Mouse (Mus musculus): ENCODE results near the gene Gm11361. TPM values are rescaled to one million over a fixed set of nuclear protein-coding genes. Genes with fewer than 3 reads are reported as not detected.

The Gm11361 gene
- polyA plus RNA-seq (2014; fragmentation: Nextera tagmentation; extraction: Ambion mirVana) = 4.4 and 4.6 TPM in 2 replicates

DNA sequence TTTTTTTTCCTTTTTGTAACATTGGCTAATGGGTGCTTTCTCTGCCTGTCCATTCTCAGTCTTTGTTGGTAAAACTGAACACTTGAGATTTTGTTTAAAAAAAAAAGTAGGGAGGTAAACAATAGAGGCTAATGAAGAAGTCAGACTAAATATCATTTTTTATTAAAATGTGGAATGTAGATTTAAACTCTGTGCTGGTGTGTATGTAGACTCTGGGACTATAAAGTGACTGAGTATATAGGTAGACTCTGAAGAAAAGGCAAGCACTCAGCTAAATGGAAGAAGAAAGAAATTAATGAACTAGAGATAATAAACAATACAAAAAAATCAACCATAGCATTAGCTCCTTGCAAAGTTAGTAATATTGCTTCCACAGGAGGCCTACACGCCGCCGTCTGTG is at the start of gene Gm11361:
Gene Gm11361 (plus strand): TSS at position 301 of the 400 bp plus-strand sequence.
- WGBS = 92% methylated on average over 3 of the region's 3 CpGs
- Histone ChIP-seq H3K27me3 (ENCODE audit: control insufficient read depth, insufficient read depth, low read length) (no peaks in the 10 kb centered on the region), H3K9me3 (ENCODE audit: control insufficient read depth, low read depth, low read length) (no peaks in the 10 kb centered on the region), H3K4me3 (ENCODE audit: low read depth, low read length) (no peak within 1 kb of the TSS), H3K4me2 (replicated peaks; ENCODE audit: low read depth, low read length) (no peak within 1 kb of the TSS), H3K27ac (ENCODE audit: low read length) (no peak within 1 kb of the TSS), H3K9ac (replicated peaks; ENCODE audit: low read depth, low read length) (no peak within 1 kb of the TSS), H3K36me3 (ENCODE audit: control insufficient read depth, insufficient read depth, low read length) (no peaks in the 10 kb centered on the region), H3K4me1 (ENCODE audit: control insufficient read depth, insufficient read depth, low read length) (no peaks in the 10 kb centered on the region)
- no peak for ATAC-seq (ENCODE audit: insufficient number of reproducible peaks, insufficient read depth, low FRiP score, low read depth)

DNA sequence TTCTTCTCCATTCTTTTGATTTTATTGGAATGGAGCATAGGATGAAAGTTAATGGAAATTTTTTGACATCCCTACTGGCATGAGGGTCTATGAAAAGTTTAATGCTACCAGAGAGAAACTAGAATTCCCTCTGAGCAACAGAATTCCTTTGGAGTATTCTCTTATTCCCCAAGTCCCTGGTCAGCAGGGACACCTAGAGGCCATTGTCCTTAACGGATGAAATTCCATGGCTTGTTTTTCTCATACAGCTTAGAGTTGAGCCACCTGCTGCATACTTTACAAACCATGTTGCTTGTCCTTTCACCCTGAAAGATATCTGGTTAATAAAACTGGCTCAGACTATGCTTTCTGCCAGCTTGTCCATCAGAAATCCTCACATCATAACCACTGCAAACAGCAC is 7.1 kb downstream of the Gm11361 start:
- no peaks in the 10 kb centered on the region for H3K27me3 ChIP-seq (ENCODE audit: control insufficient read depth, insufficient read depth, low read length)
- no peak for ATAC-seq (ENCODE audit: insufficient number of reproducible peaks, insufficient read depth, low FRiP score, low read depth)
- H3K36me3 ChIP-seq (ENCODE audit: control insufficient read depth, insufficient read depth, low read length) = no peaks in the 10 kb centered on the region
- no peak overlapping the region for H3K4me2 ChIP-seq (replicated peaks; ENCODE audit: low read depth, low read length)
- no peak overlapping the region for H3K4me3 ChIP-seq (ENCODE audit: low read depth, low read length)
- no peak overlapping the region for H3K9ac ChIP-seq (replicated peaks; ENCODE audit: low read depth, low read length)
- H3K4me1 ChIP-seq (ENCODE audit: control insufficient read depth, insufficient read depth, low read length) = no peaks in the 10 kb centered on the region
- no peak overlapping the region for H3K27ac ChIP-seq (ENCODE audit: low read length)
- H3K9me3 ChIP-seq (ENCODE audit: control insufficient read depth, low read depth, low read length) = no peaks in the 10 kb centered on the region
- WGBS = 27% methylated on average over 1 of the region's 1 CpGs

DNA sequence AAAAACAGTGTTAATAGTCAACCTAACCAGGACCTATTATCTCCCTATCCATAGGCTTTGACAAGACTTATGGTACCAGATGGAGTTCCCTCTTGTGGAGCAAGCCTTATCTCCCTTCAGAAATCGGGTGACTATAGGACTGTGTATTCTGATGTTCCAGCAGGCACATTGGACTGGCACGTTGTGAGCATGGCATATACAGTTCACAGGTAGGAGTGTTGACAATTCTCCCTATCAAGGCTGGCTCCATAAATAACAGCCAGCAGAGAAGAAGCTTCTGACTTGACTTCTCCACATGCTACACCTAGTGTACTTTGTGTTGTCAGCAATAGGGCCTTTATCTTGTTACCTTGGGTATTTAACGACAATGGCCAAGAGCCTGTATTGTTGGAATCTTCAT is 30.0 kb downstream of the Gm11361 start:
- no peak for ATAC-seq (ENCODE audit: insufficient number of reproducible peaks, insufficient read depth, low FRiP score, low read depth)
- H3K9ac ChIP-seq (replicated peaks; ENCODE audit: low read depth, low read length) = no peak overlapping the region
- no peaks in the 10 kb centered on the region for H3K4me1 ChIP-seq (ENCODE audit: control insufficient read depth, insufficient read depth, low read length)
- H3K27ac ChIP-seq (ENCODE audit: low read length) = no peak overlapping the region
- 92% methylated on average over 3 of the region's 3 CpGs for WGBS
- H3K27me3 ChIP-seq (ENCODE audit: control insufficient read depth, insufficient read depth, low read length) = no peaks in the 10 kb centered on the region
- no peaks in the 10 kb centered on the region for H3K36me3 ChIP-seq (ENCODE audit: control insufficient read depth, insufficient read depth, low read length)
- no peak overlapping the region for H3K4me2 ChIP-seq (replicated peaks; ENCODE audit: low read depth, low read length)
- no peaks in the 10 kb centered on the region for H3K9me3 ChIP-seq (ENCODE audit: control insufficient read depth, low read depth, low read length)
- H3K4me3 ChIP-seq (ENCODE audit: low read depth, low read length) = no peak overlapping the region

DNA sequence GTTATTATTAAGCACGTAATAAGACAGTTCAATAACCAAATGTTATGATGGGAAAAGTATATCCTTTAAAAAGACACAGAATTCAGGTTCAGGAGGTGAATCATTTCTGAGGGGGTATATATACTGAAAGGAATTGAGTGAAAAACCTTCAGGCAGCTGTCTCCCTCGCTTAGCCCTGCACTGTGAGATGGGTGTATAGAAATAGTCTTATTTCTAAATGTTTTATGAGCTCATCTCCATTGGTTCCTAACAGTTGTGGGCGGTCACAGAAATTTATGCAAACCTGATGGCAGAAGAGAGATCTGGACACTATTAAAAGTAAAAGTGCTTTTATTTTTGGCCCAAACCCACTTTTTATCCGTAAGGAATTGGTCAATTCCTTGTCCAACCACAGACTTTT is 36.9 kb downstream of the Gm11361 start:
- Histone ChIP-seq H3K9me3 (ENCODE audit: control insufficient read depth, low read depth, low read length) (no peaks in the 10 kb centered on the region), H3K9ac (replicated peaks; ENCODE audit: low read depth, low read length) (no peak overlapping the region), H3K4me2 (replicated peaks; ENCODE audit: low read depth, low read length) (no peak overlapping the region), H3K4me1 (ENCODE audit: control insufficient read depth, insufficient read depth, low read length) (no peaks in the 10 kb centered on the region), H3K27ac (ENCODE audit: low read length) (no peak overlapping the region), H3K4me3 (ENCODE audit: low read depth, low read length) (no peak overlapping the region), H3K27me3 (ENCODE audit: control insufficient read depth, insufficient read depth, low read length) (no peaks in the 10 kb centered on the region), H3K36me3 (ENCODE audit: control insufficient read depth, insufficient read depth, low read length) (no peaks in the 10 kb centered on the region)
- WGBS = 78% methylated on average over 4 of the region's 4 CpGs
- ATAC-seq (ENCODE audit: insufficient number of reproducible peaks, insufficient read depth, low FRiP score, low read depth) = no peak

DNA sequence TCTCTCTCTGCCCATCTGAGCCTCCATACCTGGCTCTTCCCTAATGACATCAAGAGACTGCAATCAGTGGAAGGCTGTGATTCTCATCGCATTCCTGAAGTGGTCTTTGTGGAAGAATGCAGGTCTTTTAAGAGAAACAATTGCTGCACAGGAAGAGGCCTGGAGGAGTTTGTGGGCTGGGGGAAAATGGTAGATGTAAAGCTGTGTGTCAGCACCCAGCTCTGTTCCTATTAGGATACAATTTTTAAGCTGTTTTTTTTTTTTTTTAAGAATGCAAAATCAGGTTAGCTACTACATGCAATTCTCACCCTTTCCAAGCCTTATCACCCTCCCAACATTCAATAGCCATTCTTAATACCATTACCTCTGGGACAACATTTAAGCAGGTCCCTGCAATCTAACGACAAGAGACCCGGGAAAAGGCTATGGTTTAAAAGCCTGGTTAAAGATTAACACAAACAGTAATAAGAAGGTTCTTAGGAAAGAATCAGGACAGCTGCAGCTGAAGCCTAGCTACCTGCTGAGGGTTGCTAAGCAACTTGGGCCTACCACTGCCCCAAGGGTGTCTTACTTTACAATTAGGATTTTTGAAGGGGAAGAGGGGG is 37.5 kb downstream of the Gm11361 start:
- Histone ChIP-seq H3K27me3 (ENCODE audit: control insufficient read depth, insufficient read depth, low read length) (no peaks in the 10 kb centered on the region), H3K27ac (ENCODE audit: low read length) (no peak overlapping the region), H3K9ac (replicated peaks; ENCODE audit: low read depth, low read length) (no peak overlapping the region), H3K36me3 (ENCODE audit: control insufficient read depth, insufficient read depth, low read length) (no peaks in the 10 kb centered on the region), H3K4me1 (ENCODE audit: control insufficient read depth, insufficient read depth, low read length) (no peaks in the 10 kb centered on the region), H3K9me3 (ENCODE audit: control insufficient read depth, low read depth, low read length) (no peaks in the 10 kb centered on the region), H3K4me3 (ENCODE audit: low read depth, low read length) (no peak overlapping the region), H3K4me2 (replicated peaks; ENCODE audit: low read depth, low read length) (no peak overlapping the region)
- WGBS = 12% methylated on average over 3 of the region's 3 CpGs
- 0 out of 2 replicates have a peak, but pooled peaks have one; percentile 37 for ATAC-seq (ENCODE audit: insufficient number of reproducible peaks, insufficient read depth, low FRiP score, low read depth)

DNA sequence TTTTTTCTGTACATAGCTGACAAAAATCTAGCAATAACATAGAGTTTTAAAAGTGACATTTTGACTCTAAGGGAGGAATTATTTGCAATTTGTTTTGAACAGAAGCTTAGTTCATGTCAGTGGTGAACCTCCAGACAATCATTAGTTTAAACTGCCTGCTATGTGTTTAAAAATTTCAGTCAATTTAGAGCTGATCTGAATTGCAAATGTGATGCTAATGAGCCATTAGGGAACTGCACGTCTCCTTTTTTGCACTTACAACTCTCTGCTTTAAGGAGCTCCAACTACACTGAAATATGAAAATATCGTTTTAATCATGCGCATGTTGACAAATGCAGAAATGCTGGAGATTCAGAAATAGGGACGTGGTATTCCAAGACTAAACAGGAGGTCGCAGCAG is 38.2 kb downstream of the Gm11361 start:
- H3K27me3 ChIP-seq (ENCODE audit: control insufficient read depth, insufficient read depth, low read length) = no peaks in the 10 kb centered on the region
- H3K9me3 ChIP-seq (ENCODE audit: control insufficient read depth, low read depth, low read length) = no peaks in the 10 kb centered on the region
- H3K9ac ChIP-seq (replicated peaks; ENCODE audit: low read depth, low read length) = no peak overlapping the region
- no peaks in the 10 kb centered on the region for H3K4me1 ChIP-seq (ENCODE audit: control insufficient read depth, insufficient read depth, low read length)
- WGBS = 67% methylated on average over 5 of the region's 5 CpGs
- H3K4me3 ChIP-seq (ENCODE audit: low read depth, low read length) = no peak overlapping the region
- ATAC-seq (ENCODE audit: insufficient number of reproducible peaks, insufficient read depth, low FRiP score, low read depth) = no peak
- no peaks in the 10 kb centered on the region for H3K36me3 ChIP-seq (ENCODE audit: control insufficient read depth, insufficient read depth, low read length)
- no peak overlapping the region for H3K27ac ChIP-seq (ENCODE audit: low read length)
- H3K4me2 ChIP-seq (replicated peaks; ENCODE audit: low read depth, low read length) = no peak overlapping the region

DNA sequence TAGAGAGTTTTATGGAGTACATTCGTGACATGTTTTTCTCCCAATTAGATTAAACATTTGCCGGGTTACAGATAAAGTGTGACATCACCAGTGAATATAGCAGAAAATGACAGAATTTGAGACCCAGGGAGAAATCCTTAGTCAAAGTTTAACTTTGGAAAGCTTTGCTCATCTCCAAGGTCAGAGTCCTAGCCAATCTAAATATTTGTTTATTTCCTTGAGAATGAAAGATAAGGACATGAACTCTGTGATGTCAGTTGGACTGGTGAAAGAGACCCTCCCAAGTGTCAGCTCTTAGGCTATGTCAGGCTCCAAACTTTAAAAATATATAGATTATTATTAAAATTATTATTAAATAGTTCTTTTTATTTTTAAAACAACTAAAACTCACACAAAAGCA is 39.8 kb downstream of the Gm11361 start:
- WGBS = 60% methylated on average over 2 of the region's 2 CpGs

DNA sequence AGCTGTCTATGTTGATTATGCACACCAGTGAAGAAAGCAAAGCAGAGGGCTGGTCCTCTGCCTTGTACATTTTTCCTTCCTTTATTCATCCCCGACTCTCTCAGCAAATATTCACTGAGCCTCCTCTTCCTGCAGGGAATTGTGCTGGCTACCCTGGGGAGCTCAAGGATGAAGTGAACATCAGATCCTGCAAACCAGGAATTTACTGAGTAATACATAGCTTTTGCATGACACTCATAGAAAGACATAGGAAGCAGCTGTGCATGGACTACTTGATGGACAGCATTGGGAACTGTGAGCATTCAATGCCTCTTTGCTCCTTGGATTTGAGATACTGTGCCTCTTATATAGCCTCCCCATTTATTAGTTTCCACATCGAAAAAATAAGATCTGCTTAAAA is 40.2 kb downstream of the Gm11361 start:
- Histone ChIP-seq H3K4me1 (ENCODE audit: control insufficient read depth, insufficient read depth, low read length) (no peaks in the 10 kb centered on the region), H3K27me3 (ENCODE audit: control insufficient read depth, insufficient read depth, low read length) (no peaks in the 10 kb centered on the region), H3K9ac (replicated peaks; ENCODE audit: low read depth, low read length) (no peak overlapping the region), H3K36me3 (ENCODE audit: control insufficient read depth, insufficient read depth, low read length) (no peaks in the 10 kb centered on the region), H3K4me2 (replicated peaks; ENCODE audit: low read depth, low read length) (no peak overlapping the region), H3K27ac (ENCODE audit: low read length) (no peak overlapping the region), H3K9me3 (ENCODE audit: control insufficient read depth, low read depth, low read length) (no peaks in the 10 kb centered on the region), H3K4me3 (ENCODE audit: low read depth, low read length) (no peak overlapping the region)
- 56% methylated on average over 2 of the region's 2 CpGs for WGBS
- no peak for ATAC-seq (ENCODE audit: insufficient number of reproducible peaks, insufficient read depth, low FRiP score, low read depth)

More for the DNA sequence above, 39.8 kb downstream of the Gm11361 start:
- Histone ChIP-seq H3K4me3 (ENCODE audit: low read depth, low read length) (no peak overlapping the region), H3K9me3 (ENCODE audit: control insufficient read depth, low read depth, low read length) (no peaks in the 10 kb centered on the region), H3K9ac (replicated peaks; ENCODE audit: low read depth, low read length) (no peak overlapping the region), H3K4me2 (replicated peaks; ENCODE audit: low read depth, low read length) (no peak overlapping the region), H3K36me3 (ENCODE audit: control insufficient read depth, insufficient read depth, low read length) (no peaks in the 10 kb centered on the region), H3K4me1 (ENCODE audit: control insufficient read depth, insufficient read depth, low read length) (no peaks in the 10 kb centered on the region), H3K27ac (ENCODE audit: low read length) (no peak overlapping the region), H3K27me3 (ENCODE audit: control insufficient read depth, insufficient read depth, low read length) (no peaks in the 10 kb centered on the region)
- no peak for ATAC-seq (ENCODE audit: insufficient number of reproducible peaks, insufficient read depth, low FRiP score, low read depth)

Measured in stomach, embryonic 14.5 days (tissue).